Mouse (Mus musculus) gastrocnemius, adult 18-20 months (tissue): ENCODE measurements around the gene Fam84b. TPM values are rescaled to one million over a fixed set of nuclear protein-coding genes. Genes with fewer than 3 reads are reported as not detected.

Source experiments
- total RNA-seq, 2 experiments: library from RNA; stranded (reverse); gene quantifications; 2 replicates each; pipeline ENCODE4 v1.2.3; 2021

The Fam84b gene
- total RNA-seq, 2 experiments from 2014 or later = 1.2 to 2.3 TPM

Other genes with a start within 250 kb of the Fam84b start
- not detected for gene A1bg, start 69.2 kb upstream of the Fam84b start, total RNA-seq